Mouse (Mus musculus) R1 (cell line): ENCODE data around the gene Gjb3.
A peak's percentile ranks its signal among the peaks of the same experiment; 100 is the strongest.

Experiments
- DNase-seq: peaks from one replicate; pipeline ENCODE4 v3.0.0-alpha.2; 2018; ENCODE audit warnings: low read depth, low spot score

The Gjb3 gene

DNA sequence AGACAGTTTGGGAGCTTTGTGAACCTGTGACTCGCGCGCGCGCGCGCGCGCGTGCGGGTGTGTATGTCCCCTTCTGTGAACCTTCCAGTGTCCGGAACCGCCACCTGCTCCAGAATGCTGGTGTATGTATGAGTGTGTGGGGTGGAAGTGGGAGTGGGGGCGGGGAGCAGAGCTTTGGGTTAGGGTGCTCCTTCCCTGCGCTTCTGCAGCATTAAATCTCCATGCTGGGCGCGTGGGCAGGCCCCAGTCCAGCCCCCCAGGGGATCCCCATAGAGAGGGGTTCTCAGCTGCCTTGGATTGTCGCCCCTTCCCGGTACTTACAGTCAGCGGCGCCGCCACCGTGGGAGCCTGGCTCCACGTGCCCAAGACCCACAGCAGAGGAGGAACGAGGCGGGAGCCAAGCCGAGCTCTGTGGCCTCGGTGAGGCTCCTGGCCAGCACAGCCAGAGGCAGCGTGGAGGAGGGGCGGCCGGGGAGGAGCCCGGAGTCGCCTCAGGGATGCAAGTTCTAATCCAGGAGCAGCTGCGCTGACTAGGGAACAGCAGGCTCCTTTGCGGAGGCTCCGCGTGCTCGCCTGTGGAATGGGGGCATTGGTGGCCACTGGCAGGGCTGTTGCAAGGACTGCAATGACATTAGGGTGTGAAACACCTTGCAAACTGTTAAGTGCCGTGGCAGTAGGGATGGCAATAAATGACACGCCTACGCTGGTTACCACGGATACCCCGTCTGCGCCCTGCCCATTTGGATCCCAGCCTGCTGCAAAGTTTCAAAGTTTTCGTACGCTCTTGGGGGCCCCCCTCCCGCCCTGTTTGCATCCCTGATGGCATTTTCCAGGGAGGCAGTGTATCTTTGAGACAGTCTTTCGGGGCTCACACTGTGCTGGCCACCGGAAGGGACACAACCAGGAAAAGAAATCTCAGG is at the start of gene Gjb3:
TSS of gene Gjb3 (minus strand) at position 664 of the 920 bp plus-strand sequence.
- DNase-seq, result peak; percentile 67

DNA sequence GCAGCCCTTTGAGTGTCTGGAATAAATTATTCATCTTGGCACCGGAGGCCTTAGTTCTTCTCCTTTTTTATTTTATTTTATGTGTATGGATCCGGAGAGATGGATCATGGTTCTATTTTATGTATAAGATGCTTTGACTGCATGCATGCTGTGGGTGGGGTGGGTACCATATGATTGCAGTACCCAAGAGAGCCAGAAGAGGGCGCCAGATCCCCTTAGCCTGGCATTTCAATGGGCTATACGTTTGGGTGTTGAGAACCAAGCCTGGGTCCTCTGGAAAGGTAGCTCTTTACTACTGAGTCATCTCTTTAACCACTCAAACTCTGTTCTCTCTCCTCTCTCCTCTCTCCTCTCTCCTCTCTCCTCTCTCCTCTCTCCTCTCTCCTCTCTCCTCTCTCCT is 46.7 kb upstream of the Gjb3 start:
- DNase-seq, result peak; percentile 60

DNA sequence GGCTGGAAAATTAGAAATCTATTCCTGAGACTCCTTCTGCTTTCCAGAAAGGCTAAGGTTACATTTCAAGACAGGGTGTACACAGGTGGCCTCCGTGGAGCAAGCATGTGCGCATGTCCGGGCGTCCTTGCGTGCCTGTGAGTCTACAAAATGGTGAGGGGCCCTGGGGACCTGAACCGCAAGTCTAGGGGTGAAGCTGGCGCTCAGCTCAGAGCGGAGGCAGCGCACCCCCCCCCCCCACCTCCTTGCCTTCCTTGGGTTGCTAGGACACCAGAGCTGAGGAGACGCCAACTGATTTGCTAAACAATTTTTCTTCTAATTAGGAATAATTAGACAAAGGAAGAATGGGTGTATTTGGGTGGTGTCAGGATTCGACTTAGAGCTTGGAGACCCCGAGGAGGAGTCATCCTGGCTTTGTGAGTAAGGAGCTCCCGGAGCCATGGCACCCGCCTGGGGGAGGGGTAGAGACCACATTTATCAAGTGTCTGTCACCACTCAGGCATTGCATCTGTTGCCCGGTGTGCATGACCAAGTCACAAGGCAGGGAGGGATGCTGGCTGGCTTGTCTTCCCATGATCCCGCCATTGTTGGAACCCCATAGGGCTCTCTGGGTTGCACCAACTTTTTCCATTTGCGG is 45.0 kb upstream of the Gjb3 start:
- DNase-seq, result no peak

DNA sequence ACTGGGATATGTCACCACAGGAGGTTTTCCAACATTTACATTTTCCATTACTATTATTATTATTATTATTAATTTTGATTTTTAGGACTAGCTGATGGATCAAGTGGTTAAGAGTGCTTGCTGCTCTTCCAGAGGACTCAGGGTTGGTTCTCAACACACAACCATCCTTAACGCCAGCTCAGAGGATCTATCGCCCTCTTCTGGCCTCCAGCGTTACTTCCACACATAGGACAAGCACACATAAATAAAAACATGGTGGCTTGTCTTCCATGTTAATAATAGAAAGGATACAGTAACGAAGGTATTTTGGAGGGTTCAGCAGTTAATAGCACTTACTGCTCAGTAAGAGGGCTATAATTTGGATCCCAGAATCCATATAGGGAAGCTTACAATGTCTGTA is 44.0 kb upstream of the Gjb3 start:
- peak; percentile 67 for DNase-seq

DNA sequence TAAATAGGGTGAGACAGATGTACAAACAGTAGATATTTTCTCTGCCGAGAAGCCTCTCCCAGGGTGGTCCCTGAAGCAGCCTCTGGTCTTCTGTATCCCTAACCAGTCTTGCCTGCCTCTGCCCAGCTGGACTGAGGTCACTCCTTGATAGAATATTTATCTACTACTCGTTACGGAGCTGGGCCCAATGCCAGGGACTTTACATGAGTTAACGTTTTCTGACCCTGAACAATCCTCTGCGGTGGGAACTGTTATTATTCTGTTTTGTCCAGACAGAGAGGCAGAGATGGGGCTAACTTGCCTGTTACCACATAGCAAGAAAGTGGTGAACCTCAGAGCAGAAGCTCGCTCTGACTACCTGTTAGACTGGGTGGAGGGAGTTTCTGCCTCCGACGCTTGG is 42.8 kb upstream of the Gjb3 start:
- DNase-seq, result no peak

DNA sequence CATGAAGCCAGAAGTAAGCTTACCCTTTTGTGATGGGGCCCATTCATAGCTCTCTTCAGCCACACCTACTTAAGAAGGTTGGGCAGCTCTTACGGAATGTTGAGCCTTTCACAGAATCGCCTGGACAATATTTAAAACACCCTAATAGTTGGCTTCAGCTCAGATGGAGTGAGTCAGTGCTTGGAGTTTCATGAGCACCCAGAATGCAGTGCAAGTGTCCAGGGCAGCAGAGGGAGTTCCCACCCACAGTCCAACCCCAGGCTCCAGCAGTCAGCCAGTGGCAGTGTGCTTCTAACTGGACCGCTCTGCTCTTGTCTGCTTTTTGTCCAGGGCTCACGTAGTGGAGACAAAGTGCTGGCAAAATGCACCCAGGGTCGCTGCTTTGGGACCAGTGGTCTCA is 40.9 kb upstream of the Gjb3 start:
- DNase-seq, result peak; percentile 30

DNA sequence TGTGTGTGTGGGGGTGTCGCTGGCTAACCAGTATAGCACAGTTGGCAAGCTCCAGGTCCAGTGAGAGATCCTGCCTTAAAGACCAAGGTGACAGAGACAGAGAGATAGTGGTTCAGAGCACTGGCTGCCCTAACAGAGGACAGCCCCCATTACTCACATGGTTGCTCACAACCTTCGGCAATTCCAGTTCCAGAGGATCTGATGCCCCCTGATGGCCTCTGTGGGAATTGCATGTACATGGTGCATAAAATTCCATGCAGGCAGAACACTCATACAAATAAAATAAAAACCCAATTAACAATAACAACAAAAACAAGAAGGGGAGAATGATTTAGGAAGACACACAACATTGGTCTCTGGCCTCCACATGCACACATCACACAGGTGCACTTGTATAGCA is 39.8 kb upstream of the Gjb3 start:
- DNase-seq, result peak; percentile 84

DNA sequence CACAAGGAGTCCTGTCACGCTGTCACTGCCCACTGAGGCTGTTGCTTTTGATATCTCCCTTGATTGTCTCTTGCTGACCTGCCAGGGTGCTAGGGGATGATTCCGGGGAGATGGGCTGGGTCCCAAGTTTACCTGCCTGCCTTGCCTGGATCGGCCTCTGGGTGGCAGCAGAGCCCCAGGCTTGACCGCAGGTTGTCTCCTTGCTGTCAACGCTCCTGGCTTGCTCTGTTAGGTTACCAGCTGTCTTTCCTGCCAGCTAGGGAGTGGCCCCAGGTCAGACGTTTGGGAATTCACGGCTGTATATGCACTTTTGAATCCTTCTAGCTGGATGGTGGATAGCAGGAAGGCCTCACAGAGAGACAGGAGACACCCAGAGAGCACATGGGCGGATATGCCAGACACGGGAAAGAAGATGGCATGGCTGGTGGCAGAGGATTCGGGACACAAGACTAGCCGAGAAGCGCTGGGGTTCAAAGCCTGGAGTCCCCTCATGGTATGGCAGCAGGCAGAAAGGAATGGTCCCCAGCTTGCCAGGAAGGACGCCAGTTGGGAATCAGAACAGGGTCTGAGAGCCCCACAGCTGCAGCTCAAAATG is 37.8 kb upstream of the Gjb3 start:
- peak; percentile 80 for DNase-seq

DNA sequence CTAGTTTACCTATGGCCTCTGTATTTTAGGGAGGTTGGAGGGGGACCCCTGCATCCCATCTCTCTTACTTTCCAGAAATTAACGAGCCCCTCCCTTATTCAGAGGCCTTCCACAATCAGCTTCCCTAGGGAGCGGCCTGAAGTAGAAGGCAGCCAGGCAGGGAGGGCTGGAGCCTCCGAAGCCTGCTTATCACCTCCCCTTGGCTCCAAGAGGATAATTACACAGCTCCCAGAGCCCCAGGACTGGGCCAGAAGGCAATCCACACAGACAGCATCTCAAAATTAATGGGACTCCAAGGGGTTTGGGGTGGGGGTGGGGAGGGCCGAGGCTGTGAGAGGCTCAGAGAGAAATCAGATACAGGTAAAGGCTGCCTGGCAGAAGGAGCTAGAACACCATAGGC is 35.2 kb upstream of the Gjb3 start:
- DNase-seq, result no peak

DNA sequence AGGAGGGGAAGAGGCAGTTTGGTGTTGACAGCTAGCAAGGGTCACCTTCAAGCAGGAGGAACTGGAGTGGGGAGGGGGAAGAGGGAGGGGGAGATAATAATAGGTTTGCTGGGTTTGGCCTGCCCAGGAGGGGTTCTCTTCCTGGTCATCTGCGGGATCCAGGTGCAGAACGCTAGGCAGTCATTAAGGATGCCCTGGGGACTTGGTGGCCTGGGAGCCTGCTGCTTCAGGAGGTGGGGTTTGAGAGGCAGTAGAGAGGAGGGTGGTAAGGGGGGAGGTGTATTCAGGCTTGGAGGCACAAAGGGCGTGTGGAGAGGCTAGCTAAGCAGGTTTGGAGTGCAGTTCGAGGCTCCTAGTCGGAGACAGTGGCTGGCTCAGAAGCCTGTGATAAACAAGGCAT is 34.8 kb upstream of the Gjb3 start:
- peak; percentile 77 for DNase-seq

DNA sequence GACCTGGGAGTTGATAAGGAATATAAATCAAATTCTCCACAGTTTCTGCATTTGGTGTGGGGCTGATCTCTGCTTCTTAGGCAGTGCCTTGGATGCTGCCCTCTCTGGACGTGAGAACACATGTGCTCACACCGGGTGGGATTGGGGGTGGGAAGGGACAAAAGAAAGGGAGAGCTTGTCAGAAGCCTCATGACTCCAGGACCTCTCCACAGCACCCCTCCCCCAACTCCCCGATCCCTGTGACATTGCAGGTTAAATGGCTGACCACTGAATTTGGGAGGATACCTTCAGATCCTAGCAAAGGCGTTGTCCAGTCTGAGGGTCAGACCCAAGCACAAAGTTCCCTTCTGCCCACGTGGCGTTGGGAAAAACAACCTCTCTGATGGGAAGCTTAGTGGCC is 33.8 kb upstream of the Gjb3 start:
- DNase-seq, result peak; percentile 57

DNA sequence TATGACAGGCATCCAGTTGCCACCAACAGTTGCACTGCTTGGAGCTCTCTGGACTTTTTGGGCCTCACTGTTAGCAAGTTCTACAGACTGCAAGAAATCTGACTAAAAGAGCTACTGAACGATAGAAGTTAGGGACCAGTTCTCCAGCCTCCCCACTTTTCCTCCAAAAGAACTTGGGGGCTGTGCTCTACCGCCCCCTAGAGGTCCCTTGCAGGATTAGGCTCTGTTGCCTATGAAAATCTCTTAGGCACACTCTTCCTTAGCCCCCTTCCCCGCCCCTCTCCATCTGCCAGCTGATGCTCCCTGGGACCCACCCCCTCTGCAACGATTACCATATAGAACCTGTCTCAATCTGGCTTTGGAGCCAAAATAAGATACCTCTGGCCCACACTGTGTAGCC is 32.7 kb upstream of the Gjb3 start:
- DNase-seq, result peak; percentile 87

DNA sequence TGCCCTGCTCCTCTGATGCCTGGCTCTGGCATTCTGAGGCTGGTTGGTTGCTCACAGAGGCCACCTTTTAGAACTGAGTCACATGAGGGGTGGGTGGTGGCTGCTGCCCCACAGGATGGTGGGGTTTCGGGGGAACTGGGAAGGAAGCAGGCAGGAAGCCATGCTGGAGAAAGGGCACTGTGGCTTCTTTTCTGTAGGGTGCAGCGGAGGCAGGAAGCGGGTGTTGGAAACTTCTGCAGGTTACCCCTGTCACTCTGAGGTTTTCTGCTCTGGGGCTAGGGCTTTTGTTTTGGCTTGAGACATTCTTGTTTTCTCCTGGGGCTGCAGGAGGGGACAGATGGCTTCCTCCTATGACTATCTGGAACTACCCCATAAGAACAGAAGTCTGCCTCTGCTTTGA is 31.9 kb upstream of the Gjb3 start:
- no peak for DNase-seq

DNA sequence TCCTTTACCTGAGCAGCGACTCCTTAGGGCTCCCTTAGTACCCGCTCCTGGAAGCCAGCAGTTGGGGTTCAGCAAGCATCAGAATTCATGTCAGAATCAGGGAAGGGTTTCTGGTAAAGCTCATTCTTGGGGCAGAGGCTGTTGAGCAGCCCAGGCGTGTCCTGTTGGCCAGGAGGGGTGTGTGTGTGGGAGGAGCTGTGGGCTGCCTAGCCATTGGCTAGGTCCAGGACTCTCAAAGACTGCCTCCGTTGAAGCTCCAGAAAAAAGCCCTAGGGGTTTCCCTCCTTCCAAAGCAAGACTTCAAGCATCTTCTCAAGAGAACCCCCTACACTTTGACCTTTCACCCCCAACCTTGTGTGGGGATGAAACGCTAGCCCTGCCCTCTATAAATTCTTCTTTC is 27.4 kb upstream of the Gjb3 start, which contains the start of gene Gjb5:
TSS of gene Gjb5 (minus strand) at position 164 of the 400 bp plus-strand sequence.
- DNase-seq, result peak; percentile 85

DNA sequence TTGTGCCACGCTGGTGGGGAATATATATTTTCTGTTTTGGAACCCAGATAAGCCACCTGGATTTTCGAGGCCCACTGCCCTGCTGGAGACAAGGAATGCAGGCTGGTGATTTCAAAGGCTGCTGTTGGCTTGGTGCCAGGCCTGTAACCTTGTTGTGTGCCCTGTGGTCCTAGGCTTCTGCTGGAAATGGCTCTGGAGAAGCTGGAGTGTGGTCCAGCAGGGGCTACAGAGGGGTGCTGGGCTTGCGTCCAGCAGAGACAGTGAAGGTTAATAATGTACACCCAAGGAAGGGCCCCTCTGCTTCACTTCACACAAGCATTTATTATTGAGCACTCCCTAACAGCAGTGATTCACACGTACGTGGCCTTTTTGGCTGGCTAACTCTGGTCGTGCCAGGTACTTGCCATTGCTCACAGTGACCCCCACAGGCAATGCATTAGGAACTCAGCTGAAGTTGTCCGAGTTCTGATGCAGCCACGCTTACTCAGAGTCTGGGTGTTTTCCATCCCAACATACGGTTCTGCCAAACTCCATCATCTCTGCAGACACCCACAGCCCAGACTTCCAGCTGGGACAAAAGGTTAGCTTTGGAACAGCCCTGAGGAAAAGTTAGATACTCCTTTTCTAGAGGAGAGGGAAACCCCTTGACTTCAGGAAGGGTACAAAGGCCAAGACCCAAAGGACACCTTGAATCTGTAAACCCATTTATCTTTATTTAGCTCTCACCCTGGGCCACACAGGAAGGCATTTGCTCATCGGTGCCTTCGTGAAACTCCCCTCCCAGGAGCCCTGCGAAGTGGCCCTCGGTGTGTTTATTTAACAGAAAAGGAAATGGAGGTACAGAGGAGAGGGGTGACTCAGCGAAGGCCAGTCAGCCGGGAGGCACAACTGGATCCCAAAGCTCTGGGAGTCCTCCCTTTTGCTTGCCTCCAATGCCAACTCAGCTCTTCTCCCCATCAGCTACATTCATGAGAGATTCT is 24.2 kb upstream of the Gjb3 start:
- no peak for DNase-seq

DNA sequence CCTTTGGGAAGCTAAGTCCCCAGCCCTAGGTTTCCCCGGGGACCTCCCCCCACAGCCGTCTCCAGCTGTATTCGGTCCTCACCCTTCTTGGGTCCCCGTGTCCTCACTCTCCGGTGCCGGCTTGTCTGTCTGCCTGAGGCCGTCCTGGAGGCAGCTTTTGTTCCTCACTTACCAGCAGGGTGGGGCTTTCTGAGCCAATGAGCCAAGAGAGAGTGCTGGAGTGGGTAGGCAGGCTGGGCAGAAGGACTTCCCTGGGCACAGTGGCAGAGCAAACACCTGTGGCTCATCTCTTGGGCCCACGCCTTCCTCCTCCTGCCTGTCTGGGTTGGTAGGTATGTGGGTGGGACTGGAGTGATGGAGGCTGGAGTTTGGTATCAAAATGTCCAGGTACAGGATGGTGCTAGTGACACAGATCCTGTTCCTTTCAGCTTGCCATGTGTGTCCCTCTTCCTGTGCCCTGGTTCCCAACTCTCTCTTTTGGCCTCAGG is 23.4 kb upstream of the Gjb3 start, which contains the start of gene Gjb4:
TSS of gene Gjb4 (minus strand) at position 131 of the 488 bp plus-strand sequence.
- no peak for DNase-seq

DNA sequence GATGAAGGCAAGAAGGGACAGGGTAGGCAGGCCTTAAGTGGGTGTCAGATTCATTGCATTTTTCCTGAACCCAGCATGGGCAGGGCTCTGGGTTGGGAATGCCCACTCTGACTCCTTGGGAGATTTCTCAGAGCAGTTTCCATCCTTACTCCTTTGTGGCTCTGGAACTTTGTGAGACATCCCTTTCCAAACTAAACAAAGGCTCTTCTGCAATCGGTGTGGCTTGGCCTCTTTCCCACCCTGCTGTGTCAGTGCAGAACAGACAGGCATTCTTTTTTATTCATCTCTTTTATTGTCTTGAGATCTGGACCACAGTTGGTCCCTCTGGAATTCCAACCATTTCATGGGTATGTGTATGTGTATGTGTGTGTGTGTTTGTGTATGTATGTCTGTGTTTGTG is 21.9 kb upstream of the Gjb3 start:
- DNase-seq, result peak; percentile 57

DNA sequence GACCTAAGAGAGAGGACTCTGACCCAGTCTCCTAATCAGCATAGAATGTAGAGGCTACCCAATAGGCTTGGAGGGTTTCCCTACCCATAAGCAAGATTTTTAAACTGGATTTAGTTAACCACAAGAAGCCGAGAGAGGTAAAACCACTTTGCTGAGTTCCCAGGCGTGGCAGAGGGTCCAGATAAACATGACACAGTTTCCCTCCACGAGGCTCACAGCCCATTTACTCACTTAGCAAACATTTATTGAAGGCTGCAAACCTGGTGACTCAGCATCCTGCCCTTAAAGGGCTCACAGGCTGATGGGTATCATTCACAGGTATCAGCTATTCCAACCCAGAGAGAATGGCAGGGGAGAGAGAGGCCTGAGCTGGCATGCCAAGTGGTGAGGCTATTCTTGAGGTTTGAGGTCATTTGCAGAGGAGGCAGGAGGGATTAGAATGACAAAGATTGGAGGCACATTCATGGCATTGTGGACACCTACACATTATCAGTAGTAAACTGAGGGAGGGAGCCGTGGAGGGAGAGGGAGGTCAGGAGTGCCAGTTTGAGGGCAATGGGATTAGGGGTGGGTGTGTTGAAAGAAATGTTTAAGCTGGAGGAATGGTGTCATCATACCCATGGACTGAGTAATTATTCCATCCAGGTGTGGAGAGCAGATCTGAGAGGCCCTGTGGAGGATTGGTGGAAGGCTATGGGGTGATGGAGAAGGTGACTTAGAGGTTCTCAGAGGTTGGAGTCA is 19.1 kb upstream of the Gjb3 start:
- no peak for DNase-seq

DNA sequence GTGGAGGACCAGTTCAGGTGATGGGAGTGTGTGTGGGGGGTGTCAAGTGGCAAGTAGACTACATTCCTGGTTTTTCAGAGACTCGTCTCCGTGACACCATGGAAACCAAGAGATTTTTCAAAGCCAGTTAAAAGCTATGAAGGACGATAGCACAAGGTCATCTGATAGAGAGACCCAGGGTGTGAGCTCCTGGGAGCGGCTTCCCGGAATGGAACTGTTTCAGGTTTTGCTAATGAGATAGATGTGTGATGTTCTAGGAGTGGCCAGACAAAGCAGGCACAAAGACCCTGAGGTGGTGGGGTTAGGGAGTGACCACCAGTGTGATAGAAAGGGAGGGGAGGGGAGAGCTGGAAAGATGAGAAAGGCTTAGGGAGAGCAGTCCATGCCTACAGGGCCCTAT is 14.4 kb upstream of the Gjb3 start:
- DNase-seq, result peak; percentile 98

DNA sequence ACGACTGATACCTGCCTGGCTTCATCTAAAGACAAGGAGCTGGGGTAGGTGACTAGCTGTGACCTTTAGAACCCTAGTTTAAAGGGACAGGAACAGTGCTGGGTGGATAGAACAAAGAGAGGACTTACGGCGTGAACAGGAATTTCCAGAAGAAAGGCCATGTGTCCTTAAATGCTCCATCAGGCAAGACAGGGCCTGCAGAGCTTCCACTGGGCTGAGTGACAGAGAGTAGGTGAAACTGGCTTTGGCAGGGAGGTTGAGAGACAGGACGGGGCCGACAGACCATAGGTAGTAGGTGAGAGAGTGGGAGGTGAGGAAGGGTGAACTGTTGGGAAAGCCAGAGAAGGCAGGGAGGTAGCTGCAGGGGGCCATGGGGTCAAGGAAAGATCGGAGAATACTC is 10.7 kb upstream of the Gjb3 start:
- DNase-seq, result peak; percentile 45
